Mouse (Mus musculus): Measurements from ENCODE around the gene Efna5.

DNA sequence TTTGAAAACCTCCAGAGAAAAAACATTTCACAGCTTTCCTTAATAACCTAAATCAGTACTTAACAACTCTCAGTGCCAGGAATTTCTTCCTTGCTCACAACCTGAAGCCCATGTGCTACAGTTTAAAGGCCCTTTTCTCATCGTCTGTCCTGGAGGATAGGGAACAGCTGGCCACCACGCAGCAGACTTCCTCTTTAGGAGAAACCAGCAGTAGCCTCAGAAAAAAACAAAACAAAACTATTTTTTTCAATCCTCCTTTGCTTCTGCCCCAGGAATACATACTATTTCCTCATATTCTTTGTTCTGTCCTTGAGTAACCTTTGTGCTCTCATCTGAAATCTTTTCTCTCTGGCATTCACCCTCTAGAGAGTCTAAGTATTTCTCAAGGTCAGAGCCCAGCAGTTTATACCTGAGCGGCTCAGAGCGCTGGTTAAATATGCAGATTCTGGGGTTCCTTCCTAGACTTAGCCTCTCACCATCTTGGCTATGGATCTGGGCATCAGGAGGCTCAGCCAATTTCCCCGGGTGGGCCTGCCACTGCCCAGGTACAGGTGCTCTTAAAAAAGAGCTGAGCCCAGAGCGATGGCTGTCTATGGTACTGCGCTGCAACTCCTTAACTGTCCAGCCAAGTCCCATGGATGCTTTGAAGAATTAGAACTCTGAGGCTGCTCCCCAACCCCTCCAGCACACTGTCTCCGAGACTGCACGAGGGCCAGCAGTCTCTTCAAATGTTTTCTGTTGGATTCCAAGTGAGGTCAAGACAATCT lies 306.4 kb downstream of the Efna5 start:
- TF ChIP-seq CTCF (IDR thresholded peaks at IDR 0.05; ENCODE audit: low read depth, low read length) (no peak), GATA2 (IDR thresholded peaks at IDR 0.05; ENCODE audit: borderline replicate concordance, low read depth, low read length) (no peak), POLR2AphosphoS5 (IDR thresholded peaks at IDR 0.05; ENCODE audit: insufficient replicate concordance, low read depth, low read length) (no peak), GATA1 (IDR thresholded peaks at IDR 0.05; ENCODE audit: borderline replicate concordance, low read length) (no peak), TAL1 (conservative IDR thresholded peaks at IDR 0.05; ENCODE audit: low read depth, low read length) (no peak)
